Mouse (Mus musculus) thymus, adult 2 months (tissue): ENCODE results near the gene Rtkn2.

ENCODE experiments used
- CTCF ChIP-seq: fragments of 200-500 bp; IDR thresholded peaks from 2 replicates; pipeline ENCODE4 v1.5.1; 2012; ENCODE audit warnings: mild to moderate bottlenecking, control low read depth, low read length, moderate library complexity, borderline replicate concordance; ENCODE audit not compliant: control insufficient read depth, poor library complexity, insufficient read depth; ENCODE audit errors: extremely low read depth
- POLR2A ChIP-seq: fragments of 200-500 bp; IDR thresholded peaks from 2 replicates; pipeline ENCODE4 v1.6.1; 2012; ENCODE audit warnings: mild to moderate bottlenecking, low read length, control low read depth, moderate library complexity; ENCODE audit not compliant: control insufficient read depth, poor library complexity, insufficient read depth; ENCODE audit errors: extremely low read depth

DNA sequence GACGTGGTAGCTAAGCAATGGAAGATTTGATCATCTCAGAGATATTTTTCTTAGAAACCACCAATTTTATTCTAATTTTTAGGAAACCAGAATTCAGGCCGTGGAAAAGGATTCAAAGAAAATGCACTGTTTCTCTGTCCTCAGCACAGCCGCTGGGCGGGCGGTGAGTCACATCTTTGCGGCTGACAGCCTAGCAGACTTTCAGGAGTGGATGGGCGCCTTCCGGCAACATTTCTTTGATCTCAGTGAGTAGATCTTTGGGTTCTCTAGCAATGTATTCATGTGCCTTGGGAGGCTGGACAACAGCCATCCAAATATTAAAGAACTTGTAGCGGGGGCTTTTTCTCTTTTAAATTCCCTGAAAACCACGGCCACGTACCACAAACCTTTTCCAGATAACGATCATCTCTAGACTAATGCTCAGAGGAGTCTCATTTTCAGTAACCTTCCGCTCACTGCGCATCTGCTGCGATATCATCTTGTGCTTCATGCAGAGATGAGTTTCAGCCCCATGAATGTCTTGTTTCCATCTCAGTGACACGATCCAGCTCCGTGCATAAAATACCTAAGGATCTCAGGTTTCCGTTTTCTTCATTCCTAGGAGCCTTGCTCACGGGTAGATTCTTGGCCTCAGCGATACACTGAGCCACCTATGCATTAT lies 56.5 kb downstream of the Rtkn2 start:
- TF ChIP-seq CTCF (no peak), POLR2A (no peak)
